ENCODE assay signal across 9 mouse cellular contexts in the genomic region with DNA sequence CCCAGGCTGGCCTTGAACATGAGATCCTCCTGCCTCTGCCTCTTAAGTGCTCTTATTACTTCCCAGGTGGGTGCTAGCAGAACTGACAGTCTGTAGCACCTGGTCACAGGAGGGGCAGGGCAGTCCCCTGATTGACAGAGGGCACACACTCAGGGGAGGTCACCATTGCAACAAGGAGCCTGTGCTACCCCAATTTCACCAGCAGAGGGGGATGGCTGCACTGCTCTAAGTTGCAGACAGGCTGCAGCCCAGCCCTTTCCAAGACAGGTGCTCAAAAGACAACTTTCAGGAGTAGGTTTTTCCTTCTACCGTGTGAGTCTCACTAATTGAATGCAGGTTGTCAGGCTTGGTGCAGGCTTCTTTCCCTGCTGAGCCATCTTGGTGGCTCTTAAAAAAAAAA.
A peak's percentile ranks its signal among the peaks of the same experiment; 100 is the strongest.
DNase-seq lines count a peak whose midpoint lies in the region; ATAC-seq lines count a peak whose summit lies in the region.
"Had no signal": no experiment of that assay in that cellular context is flagged by ENCODE, and none has a peak within 500 bp of the region (broad histone marks: within the 10 kb centered on the region; RNA-seq: fewer than 3 reads in every experiment).

No protein-coding gene starts in this region.

- no peak overlapping the region for H3K4me2 ChIP-seq in heart, embryonic 11.5 days
- no peak overlapping the region for H3K4me2 ChIP-seq in intestine, embryonic 16.5 days (ENCODE audit: low read depth, low read length)

- H3K36me3 ChIP-seq in heart, embryonic 11.5 days (ENCODE audit: control insufficient read depth, insufficient read depth, low read length) = no peaks in the 10 kb centered on the region
- H3K36me3 ChIP-seq in intestine, embryonic 16.5 days (ENCODE audit: control insufficient read depth, insufficient read depth, low read length) = no peaks in the 10 kb centered on the region

- no peaks in the 10 kb centered on the region for H3K9me3 ChIP-seq in heart, embryonic 11.5 days (replicated peaks; ENCODE audit: control insufficient read depth, low read length)
- no peaks in the 10 kb centered on the region for H3K9me3 ChIP-seq in intestine, embryonic 16.5 days (ENCODE audit: control insufficient read depth, low read length)

- intact Hi-C loops in gastrocnemius, postnatal 36 days (cut with DNase I) = loop anchor here (1.0 to 5.0 kb wide), 2 partner anchors 79 to 178 kb away; no protein-coding TSS in a partner anchor
- intact Hi-C loops in left cerebral cortex, postnatal 36 days (cut with DNase I) = loop anchor here (1.0 kb wide), 1 partner anchor 80 kb away; no protein-coding TSS in a partner anchor

- no peak overlapping the region for H3K4me3 ChIP-seq in heart, embryonic 11.5 days (ENCODE audit: low read depth, low read length)
- no peak overlapping the region for H3K4me3 ChIP-seq in intestine, embryonic 16.5 days (ENCODE audit: low read length)
- H3K4me3 ChIP-seq: myocyte had no signal

- no peak for ATAC-seq in heart, embryonic 11.5 days (replicated peaks; ENCODE audit: insufficient number of reproducible peaks, low FRiP score, low TSS enrichment)
- ATAC-seq in intestine, embryonic 16.5 days = peak; percentile 71

- DNase-seq in heart, adult 11 months = peak; percentile 97
- peak; percentile 90 for DNase-seq in embryo, embryonic 10.5 days (ENCODE audit: low spot score)
- DNase-seq in gastrocnemius, postnatal 36 days = peak; percentile 67 to 70
- peak; percentile 69 to 74 for DNase-seq in left cerebral cortex, postnatal 36 days (ENCODE audit: low spot score in 2 of 2)
- peak; percentile 82 for DNase-seq in naive thymus-derived CD4-positive, alpha-beta T cell, adult 2 months (ENCODE audit: low read depth)
- peak; percentile 51 to 55 for DNase-seq in spleen, postnatal 36 days (ENCODE audit: low spot score in 2 of 2)

- 24% methylated on average over 1 of the region's 1 CpGs for WGBS in heart, embryonic 11.5 days (ENCODE audit: insufficient replicate concordance)
- WGBS in intestine, embryonic 16.5 days = 12% methylated on average over 1 of the region's 1 CpGs

- H3K4me1 ChIP-seq in heart, embryonic 11.5 days (ENCODE audit: control insufficient read depth, insufficient read depth, low read length) = no peaks in the 10 kb centered on the region; the same call in 1 of the 2 replicates
- H3K4me1 ChIP-seq in intestine, embryonic 16.5 days (ENCODE audit: control insufficient read depth, insufficient read depth, low read length) = no peaks in the 10 kb centered on the region

- no peaks in the 10 kb centered on the region for H3K27me3 ChIP-seq in heart, embryonic 11.5 days (ENCODE audit: control insufficient read depth, insufficient read depth, low read length)
- H3K27me3 ChIP-seq in intestine, embryonic 16.5 days (replicated peaks; ENCODE audit: control insufficient read depth, insufficient read depth, low read length) = no peaks in the 10 kb centered on the region

- H3K9ac ChIP-seq in heart, embryonic 11.5 days (ENCODE audit: low read depth, low read length) = no peak overlapping the region
- H3K9ac ChIP-seq in intestine, embryonic 16.5 days (ENCODE audit: low read depth, low read length) = no peak overlapping the region

- H3K27ac ChIP-seq in heart, embryonic 11.5 days (ENCODE audit: low read depth, low read length) = no peak overlapping the region
- no peak overlapping the region for H3K27ac ChIP-seq in intestine, embryonic 16.5 days (ENCODE audit: low read length)
